Mouse (Mus musculus): ENCODE data around the gene Thoc5.

Gene Thoc5

GRCm38 (mm10) chr11:4974376-4975122, 79.4 kb downstream of the Thoc5 start:
- DNase-seq (ENCODE audit: low read depth, low spot score): no peak

- DNase-seq (ENCODE audit: low read depth, low spot score): peak; percentile 76
Measured at GRCm38 (mm10) chr11:4975623-4976022, 80.5 kb downstream of the Thoc5 start.

Measured in retina, adult 2 months (tissue).